Mouse (Mus musculus): ENCODE measurements around the gene Cstb. TPM values are rescaled to one million over a fixed set of nuclear protein-coding genes. Genes with fewer than 3 reads are reported as not detected.

Gene Cstb
- polyA plus RNA-seq, 1 experiment from 2014 or later, result 114 TPM

GRCm38 (mm10) chr10:78476821-78477220 lies 51.4 kb downstream of the Cstb start:
- no peaks in the 10 kb centered on the region for H3K9me3 ChIP-seq (replicated peaks)
- no peak overlapping the region for H3K27ac ChIP-seq
- no peak overlapping the region for H3K9ac ChIP-seq
- no peak overlapping the region for H3K4me3 ChIP-seq
- peaks cover 5% of the 10 kb centered on the region for H3K4me1 ChIP-seq (replicated peaks)
- H3K27me3 ChIP-seq, result 0 out of 2 replicates have a peak, but pooled peaks cover 3% of the 10 kb centered on the region
- no peak for ATAC-seq (replicated peaks; ENCODE audit: insufficient number of reproducible peaks, insufficient read depth, low FRiP score, low read depth)
- no peak overlapping the region for H3K4me2 ChIP-seq
- no peaks in the 10 kb centered on the region for H3K36me3 ChIP-seq
- WGBS, result 60% methylated on average over 4 of the region's 4 CpGs

Small RNA genes lying within 50 kb of the gene (microRNA-seq; reads per million reads assigned to microRNA genes)
- gene Mir6410, result not detected
- gene Mir6907, result 0.63 reads per million
- gene Mir6908, result 1.3 reads per million

Other genes with a start within 250 kb of the Cstb start
- 9.1 and 14.1 TPM in 2 replicates for gene Pwp2, start 240.5 kb upstream of the Cstb start, polyA plus RNA-seq (2015; fragmentation: Nextera tagmentation; extraction: Ambion mirVana)
- 10.2 and 10.8 TPM in 2 replicates for gene Trappc10, start 181.0 kb upstream of the Cstb start, polyA plus RNA-seq (2015; fragmentation: Nextera tagmentation; extraction: Ambion mirVana)
- gene Agpat3, start 73.2 kb upstream of the Cstb start, polyA plus RNA-seq (2015; fragmentation: Nextera tagmentation; extraction: Ambion mirVana), result 54.2 and 67.6 TPM in 2 replicates
- gene Rrp1, start 12.6 kb upstream of the Cstb start, polyA plus RNA-seq (2015; fragmentation: Nextera tagmentation; extraction: Ambion mirVana), result 202 and 247 TPM in 2 replicates
- gene Pdxk, start 39.3 kb downstream of the Cstb start, polyA plus RNA-seq (2015; fragmentation: Nextera tagmentation; extraction: Ambion mirVana), result 4.6 and 8.7 TPM in 2 replicates
- not detected in 2 replicates for gene Olfr1358, start 91.8 kb downstream of the Cstb start, polyA plus RNA-seq (2015; fragmentation: Nextera tagmentation; extraction: Ambion mirVana)
- gene Ilvbl, start 148.7 kb downstream of the Cstb start, polyA plus RNA-seq (2015; fragmentation: Nextera tagmentation; extraction: Ambion mirVana), result 65.4 and 71.5 TPM in 2 replicates
- 13.0 and 14.8 TPM in 2 replicates for gene Syde1, start 166.3 kb downstream of the Cstb start, polyA plus RNA-seq (2015; fragmentation: Nextera tagmentation; extraction: Ambion mirVana)
- not detected in 2 replicates for gene Olfr1357, start 192.4 kb downstream of the Cstb start, polyA plus RNA-seq (2015; fragmentation: Nextera tagmentation; extraction: Ambion mirVana)